In genomic region chr8:89849416-89850208, GRCm38 (mm10) we compare ENCODE assay signal across 8 mouse cellular contexts.
DNase-seq lines count a peak whose midpoint lies in the region; ATAC-seq lines count a peak whose summit lies in the region.

No protein-coding gene starts in this region.

- peak; percentile 96 for ATAC-seq in frontal cortex, adult (ENCODE audit: low TSS enrichment)
- ATAC-seq in midbrain, embryonic 11.5 days (ENCODE audit: low FRiP score) = peak; percentile 66; the same call in 1 of the 2 replicates

- H3K36me3 ChIP-seq in midbrain, embryonic 11.5 days (ENCODE audit: control insufficient read depth, insufficient read depth, low read length) = no peaks in the 10 kb centered on the region

- 55% methylated on average over 7 of the region's 7 CpGs for WGBS in midbrain, embryonic 11.5 days

- H3K4me1 ChIP-seq in midbrain, embryonic 11.5 days (ENCODE audit: control insufficient read depth, insufficient read depth, low read length) = peaks cover 4% of the 10 kb centered on the region

- H3K27me3 ChIP-seq in midbrain, embryonic 11.5 days (ENCODE audit: control insufficient read depth, insufficient read depth, low read length) = no peaks in the 10 kb centered on the region

- intact Hi-C loops in heart, postnatal 25 days (cut with DNase I) = loop anchor here (1.0 to 5.0 kb wide), 5 partner anchors 153 to 945 kb away; no protein-coding TSS in a partner anchor

- no peaks in the 10 kb centered on the region for H3K9me3 ChIP-seq in midbrain, embryonic 11.5 days (ENCODE audit: control insufficient read depth, low read length)

- H3K27ac ChIP-seq in midbrain, embryonic 11.5 days (ENCODE audit: low read depth, low read length) = peak overlapping the region; percentile 40

- peak; percentile 5 for DNase-seq in heart, adult 8-10 months (ENCODE audit: low spot score)
- no peak for DNase-seq in heart, postnatal 25 days (ENCODE audit: low spot score)
- DNase-seq in cerebellum, adult 8-10 months = peak; percentile 17
- peak; percentile 71 to 72 for DNase-seq in kidney, postnatal 4 days
- DNase-seq in midbrain, embryonic 11.5 days (ENCODE audit: low spot score, missing footprints) = peak; percentile 93
- DNase-seq in thymus, postnatal 4 days = no peak
- no peak for DNase-seq in yolk sac, embryonic 10.5 days (ENCODE audit: low spot score)

- no peak overlapping the region for H3K9ac ChIP-seq in midbrain, embryonic 11.5 days (ENCODE audit: low read length)

- H3K4me2 ChIP-seq in midbrain, embryonic 11.5 days = no peak overlapping the region

- H3K4me3 ChIP-seq in midbrain, embryonic 11.5 days (ENCODE audit: low read depth, low read length) = no peak overlapping the region

Comparison
In these comparisons a context has a peak if more than half of its experiments do, and no peak if none do; other contexts are left out.
1. DNase-seq: peak in heart, adult 8-10 months (single experiment), cerebellum, adult 8-10 months (single experiment), kidney, postnatal 4 days (2 of 2) and midbrain, embryonic 11.5 days (single experiment); none in heart, postnatal 25 days (single experiment), thymus, postnatal 4 days (single experiment) and yolk sac, embryonic 10.5 days (single experiment).